25 mouse cellular contexts compared by ENCODE assay signal in genomic region chr10:59500225-59500624, GRCm38 (mm10). TPM values are rescaled to one million over a fixed set of nuclear protein-coding genes. Genes with fewer than 3 reads are reported as not detected.
"Had no signal": no experiment of that assay in that cellular context is flagged by ENCODE, and none has a peak within 500 bp of the region (broad histone marks: within the 10 kb centered on the region; RNA-seq: fewer than 3 reads in every experiment).

No protein-coding gene starts in this region.

- H3K9me3 ChIP-seq: heart, embryonic 10.5 days; heart, embryonic 12.5 days; hindbrain, embryonic 10.5 days; hindbrain, embryonic 12.5 days; intestine, embryonic 15.5 days; limb, embryonic 13.5 days; limb, embryonic 15.5 days had no signal

- H3K27ac ChIP-seq: gastrocnemius, adult 2 months; heart, embryonic 10.5 days; hindbrain, embryonic 10.5 days; hindbrain, embryonic 12.5 days; hindbrain, embryonic 14.5 days; intestine, embryonic 15.5 days; limb, embryonic 13.5 days; limb, embryonic 15.5 days had no signal

- H3K36me3 ChIP-seq: heart, embryonic 10.5 days; heart, embryonic 12.5 days; hindbrain, embryonic 10.5 days; hindbrain, embryonic 12.5 days; intestine, embryonic 15.5 days; limb, embryonic 13.5 days; limb, embryonic 15.5 days had no signal

- DNase-seq: gastrocnemius, adult 2 months; gastrocnemius, postnatal 10 days; gastrocnemius, postnatal 25 days; heart, adult 18-20 months; heart, postnatal 10 days; heart, postnatal 4 days; kidney, adult 18-20 months; kidney, adult 8-10 months; kidney, postnatal 10 days; kidney, postnatal 25 days; kidney, postnatal 4 days; layer of hippocampus, adult 9-11 months; layer of hippocampus, postnatal 36 days; left cerebral cortex, postnatal 4 days had no signal

- H3K9ac ChIP-seq: heart, embryonic 12.5 days; hindbrain, embryonic 12.5 days; hindbrain, embryonic 14.5 days; intestine, embryonic 15.5 days; limb, embryonic 13.5 days; limb, embryonic 15.5 days had no signal

- H3K27me3 ChIP-seq: heart, embryonic 12.5 days; hindbrain, embryonic 12.5 days; intestine, embryonic 15.5 days; limb, embryonic 13.5 days; limb, embryonic 15.5 days had no signal

- H3K4me2 ChIP-seq: heart, embryonic 12.5 days; hindbrain, embryonic 12.5 days; hindbrain, embryonic 14.5 days; intestine, embryonic 15.5 days; limb, embryonic 13.5 days; limb, embryonic 15.5 days had no signal

- H3K4me3 ChIP-seq: gastrocnemius, adult 2 months; heart, embryonic 10.5 days; heart, embryonic 12.5 days; hindbrain, embryonic 10.5 days; hindbrain, embryonic 12.5 days; intestine, embryonic 15.5 days; limb, embryonic 13.5 days; limb, embryonic 15.5 days had no signal

- ATAC-seq: hindbrain, embryonic 16.5 days; inflammation-experienced regulatory T-cells, adult 6 months; intestine, embryonic 15.5 days; intestine, postnatal 0 days had no signal

RNA-seq across cellular contexts. Expression of gene Oit3, which starts 58.6 kb away (rescaled TPM):
- polyA plus RNA-seq: inflammation-experienced regulatory T-cells, adult 6 months had no signal
